Mouse (Mus musculus) fibroblast of lung, adult 2 months (primary cell): Measurements from ENCODE around the gene Wdpcp.

Source experiments
- DNase-seq: peaks from one replicate; pipeline ENCODE4 v3.0.0-alpha.2; 2011; ENCODE audit warnings: low read depth

Gene Wdpcp

DNA sequence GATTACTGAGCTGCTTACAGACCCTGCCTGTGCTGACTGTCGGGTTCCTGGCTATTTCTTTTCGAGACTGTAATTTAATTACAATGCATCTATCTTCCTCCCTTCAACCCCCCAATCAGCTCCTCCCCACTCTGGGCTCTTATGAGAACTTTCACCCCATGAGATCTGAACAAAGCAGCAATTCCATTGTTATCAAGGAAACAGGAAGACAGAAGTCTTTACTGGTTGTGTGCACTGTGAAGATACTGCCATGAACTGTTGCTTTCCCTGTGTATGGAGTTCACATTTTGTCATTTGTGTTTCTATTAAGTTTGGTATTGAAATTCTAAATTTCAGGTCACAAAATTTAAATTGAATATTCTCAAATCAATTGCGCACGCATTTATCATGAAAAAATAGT is 177.5 kb downstream of the Wdpcp start:
- DNase-seq, result no peak

DNA sequence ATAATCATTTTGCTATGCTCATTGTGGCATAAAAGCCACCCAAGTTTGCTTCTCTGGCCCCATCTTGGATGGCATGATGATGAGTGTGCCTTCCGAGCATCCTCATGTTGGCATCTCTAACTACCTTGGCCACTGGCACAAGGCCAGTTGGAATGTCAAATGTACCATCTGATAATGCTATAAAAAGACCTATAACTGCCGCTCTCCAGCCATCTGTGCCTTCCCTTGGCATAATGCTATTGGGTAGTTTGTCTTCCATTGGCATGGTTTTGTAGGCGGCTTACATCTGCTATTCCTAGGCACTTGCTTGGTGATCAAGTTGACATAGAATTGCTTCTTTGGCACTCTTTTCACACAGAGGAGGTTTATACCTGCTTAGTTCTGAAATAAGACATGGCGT is 191.2 kb downstream of the Wdpcp start:
- DNase-seq, result no peak

DNA sequence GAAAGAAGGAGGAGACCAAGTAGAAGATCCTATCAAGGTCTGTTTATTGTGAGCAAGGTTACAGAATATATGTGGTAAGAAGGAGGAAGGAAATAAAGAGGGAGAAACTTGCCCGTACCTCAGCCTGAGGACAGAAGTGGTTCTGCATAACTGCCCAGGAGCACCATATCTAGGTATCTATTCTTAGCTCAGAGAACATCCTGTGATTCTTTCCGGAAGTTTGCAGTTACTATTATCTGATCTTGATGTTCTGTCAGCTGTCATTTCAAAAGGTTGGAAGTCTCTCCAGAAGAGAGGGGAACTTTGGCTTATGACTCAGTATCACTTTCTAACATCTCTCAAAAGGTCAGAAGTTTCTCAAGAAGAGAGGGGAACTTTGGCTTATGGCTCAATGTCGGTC is 216.8 kb downstream of the Wdpcp start:
- no peak for DNase-seq

DNA sequence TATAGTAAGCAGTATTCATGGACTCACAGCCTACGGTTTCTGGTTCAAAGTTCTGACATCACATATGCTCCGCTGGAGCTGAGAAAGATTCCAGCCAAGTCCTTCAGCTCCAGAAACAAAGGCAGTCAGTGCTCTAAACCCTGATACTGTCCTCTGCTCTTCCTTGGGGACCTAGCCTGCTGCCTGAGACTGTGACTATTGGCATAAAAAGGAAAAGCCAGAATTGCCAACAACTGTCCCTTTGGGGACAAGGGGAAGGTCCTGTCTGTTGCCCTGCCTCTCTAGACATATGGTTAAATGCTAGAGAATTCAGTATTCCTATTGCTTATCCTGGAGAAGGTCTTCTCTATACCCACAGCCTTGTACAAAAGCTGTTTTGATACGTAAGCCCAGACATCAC is 252.9 kb downstream of the Wdpcp start:
- DNase-seq, result no peak

DNA sequence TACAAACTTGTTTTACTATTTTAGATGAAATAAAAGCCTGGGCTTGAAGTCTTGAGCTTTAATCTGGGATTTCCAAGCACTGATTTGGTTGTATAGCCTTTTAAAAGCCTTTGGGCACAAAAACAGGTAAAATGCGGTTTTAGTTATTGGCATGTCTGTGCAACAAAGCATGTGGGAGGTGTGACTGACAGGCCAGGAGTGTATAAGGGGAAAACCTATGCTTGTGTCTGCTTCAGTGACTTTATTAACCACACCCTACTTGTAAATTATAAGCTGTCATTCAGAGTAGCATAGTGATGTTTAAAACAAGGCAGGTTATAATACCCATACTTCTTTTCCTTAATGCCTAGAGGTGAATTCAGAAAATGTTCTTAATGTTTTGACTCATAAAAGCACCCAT is 254.5 kb downstream of the Wdpcp start:
- no peak for DNase-seq

DNA sequence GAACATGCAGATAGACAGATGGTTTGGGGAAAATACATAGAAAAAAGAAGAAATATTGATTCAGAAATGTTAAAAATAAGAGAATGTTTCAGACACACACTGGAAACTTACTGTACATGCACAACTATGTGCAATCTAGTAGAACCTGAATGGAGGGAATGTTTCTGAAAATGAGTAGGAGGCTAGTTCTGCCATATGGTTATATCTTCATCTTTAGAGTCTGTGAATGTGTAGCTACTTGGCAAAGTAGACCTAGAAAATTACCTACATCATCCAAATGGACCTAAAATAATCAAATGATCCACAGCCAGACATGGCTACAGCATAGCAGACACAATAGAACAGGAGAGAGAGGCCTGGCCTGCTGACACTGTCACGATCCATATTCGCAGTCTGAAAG is 275.0 kb downstream of the Wdpcp start:
- no peak for DNase-seq

DNA sequence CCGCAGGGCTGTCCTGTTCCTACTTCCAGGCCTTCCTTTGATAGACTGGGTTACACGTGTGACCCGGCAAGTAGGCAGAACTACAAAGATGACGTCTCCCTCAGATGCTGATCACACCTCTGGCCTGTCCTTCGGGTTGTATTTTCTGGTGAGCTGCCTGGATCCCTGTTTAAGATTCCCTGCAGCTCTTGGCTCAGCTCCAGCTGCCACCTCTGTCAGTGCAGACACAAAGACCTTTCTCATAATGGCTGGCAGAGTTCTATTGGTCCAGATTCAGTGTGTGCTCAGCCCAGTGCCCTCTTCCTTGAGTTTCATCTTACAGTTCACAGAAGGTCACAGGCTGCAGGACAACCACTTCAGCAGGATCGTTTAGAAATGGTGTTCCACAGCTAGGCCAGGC is 292.0 kb downstream of the Wdpcp start:
- no peak for DNase-seq

DNA sequence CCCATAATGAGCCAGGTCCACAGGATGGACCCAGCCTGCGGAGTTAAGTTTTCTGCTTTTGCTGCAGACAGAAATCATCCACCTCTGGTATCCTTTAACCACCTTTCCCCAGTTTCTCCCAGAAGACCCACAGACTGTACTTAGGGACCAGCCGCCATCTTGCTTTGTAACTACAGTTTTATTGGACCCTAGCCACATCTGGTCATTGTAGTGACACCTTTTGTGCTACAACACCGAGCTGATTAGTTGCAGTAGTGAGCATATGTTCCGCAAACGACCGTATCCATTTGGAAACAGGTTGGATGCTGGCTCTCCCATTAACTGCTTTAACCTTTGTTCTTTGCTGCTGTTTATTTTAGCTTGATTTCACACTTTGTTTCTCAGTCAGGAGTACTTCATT is 292.5 kb downstream of the Wdpcp start:
- DNase-seq, result no peak

DNA sequence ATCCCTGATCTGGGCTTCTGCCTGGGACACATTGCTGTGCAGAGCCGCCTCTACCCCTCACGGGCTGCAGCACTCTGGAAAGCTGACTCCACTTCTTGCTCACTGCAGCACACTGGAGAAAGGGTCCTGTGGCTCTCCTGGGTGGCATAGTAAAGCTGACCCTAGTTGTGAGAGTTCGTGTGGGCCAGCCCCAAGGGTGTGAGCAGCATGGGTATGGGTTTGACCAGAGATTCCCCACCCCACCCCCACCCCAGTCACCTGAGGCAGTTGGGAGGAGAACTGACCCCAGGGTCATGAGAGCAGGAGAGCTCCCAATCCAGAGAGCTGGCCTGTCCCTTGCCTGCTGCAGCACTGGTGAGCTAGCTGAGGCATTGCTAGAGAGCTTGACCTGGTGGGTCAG is 296.6 kb downstream of the Wdpcp start:
- no peak for DNase-seq

DNA sequence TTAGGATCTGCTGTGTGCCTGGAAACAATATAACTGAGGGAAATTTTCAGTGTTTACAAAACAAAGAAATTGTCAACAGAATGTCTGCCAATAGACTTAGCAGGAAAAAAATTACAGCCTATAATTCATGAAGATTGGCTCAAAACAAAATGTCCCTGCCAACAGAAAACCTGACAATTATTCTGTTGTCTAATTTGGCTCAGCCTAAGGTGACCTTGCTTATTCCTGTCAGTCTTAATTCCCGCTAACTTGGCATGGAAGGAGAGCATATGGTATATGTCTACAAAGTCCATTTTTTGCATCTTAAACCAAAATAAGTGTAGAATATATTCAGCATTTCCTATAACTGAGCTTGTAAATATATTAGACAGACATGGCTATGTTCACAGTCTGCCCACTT is 298.8 kb downstream of the Wdpcp start:
- no peak for DNase-seq

DNA sequence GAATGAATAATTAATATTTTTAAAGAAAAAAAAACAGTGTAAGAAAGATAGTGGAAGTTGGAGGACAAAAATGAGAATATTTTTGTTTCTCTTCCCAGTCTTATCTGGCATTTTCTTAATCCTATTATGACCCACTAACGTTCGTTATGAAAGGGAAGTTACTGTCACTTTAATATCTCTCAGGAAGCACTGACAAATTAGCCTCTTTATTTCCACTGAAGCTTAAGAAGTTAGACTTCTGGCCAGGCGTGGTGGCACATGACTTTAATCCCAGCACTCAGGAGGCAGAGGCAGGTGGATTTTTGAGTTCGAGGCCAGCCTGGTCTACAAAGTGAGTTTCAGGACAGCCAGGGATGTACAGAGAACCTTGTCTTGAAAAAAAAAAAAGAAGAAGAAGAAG is 299.7 kb downstream of the Wdpcp start:
- no peak for DNase-seq

DNA sequence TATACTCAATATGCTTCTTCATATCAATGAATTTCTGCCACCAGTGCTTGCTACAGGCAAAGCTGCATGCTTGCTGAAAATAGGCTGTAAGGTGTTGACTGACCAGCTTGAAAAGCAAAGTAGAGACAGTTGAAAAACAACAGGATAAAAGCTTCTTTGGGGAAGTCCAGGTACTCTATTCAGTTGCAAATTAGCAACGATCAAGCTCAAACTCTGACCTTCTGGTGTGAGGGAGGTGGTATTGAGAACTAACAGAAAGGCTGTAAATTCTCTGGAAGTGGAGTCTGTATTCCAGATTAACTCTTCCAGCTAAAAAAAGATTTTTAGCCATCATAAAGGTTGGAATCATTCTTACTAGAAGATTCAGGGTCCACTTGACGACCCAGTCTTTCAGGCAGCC is 303.0 kb downstream of the Wdpcp start:
- DNase-seq, result no peak

DNA sequence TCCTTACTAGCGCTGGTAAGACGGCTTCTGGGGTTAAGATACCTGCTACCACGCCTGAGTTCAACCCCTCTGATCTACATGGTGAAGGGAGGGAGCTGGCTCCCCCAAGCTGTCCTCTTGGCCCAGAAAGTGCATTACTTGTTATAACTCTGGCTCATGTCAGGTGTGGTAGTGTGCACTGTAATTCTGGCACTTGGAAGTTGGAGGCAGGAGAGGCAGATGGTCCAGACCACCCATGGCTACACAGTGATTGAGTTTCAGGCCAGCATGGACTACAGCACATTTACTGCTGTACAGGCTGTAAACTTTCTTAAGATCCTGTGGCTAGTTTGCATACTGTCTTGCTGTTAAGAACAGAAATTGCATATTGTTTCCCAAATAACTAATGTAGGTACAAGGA is 322.7 kb downstream of the Wdpcp start:
- no peak for DNase-seq

DNA sequence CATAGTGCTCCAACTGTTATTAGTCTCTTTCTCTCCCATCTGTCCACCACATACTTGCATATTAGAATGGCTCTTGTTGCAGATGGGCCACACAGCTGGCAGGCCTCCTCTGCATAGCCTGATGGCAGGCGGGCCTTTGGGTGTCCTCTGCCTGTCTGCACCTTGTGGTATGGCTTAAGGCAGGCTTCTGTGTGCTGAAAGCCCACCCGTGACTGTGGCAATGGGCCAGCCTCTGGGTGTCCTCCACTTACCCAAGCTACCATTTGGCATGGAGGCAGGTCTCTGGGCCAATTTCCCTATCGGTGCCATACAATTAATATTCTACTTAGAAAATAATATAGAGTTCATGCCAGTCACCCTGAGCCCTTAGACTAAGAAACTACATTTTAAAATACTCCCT is 350.5 kb downstream of the Wdpcp start:
- no peak for DNase-seq
